Mouse (Mus musculus): ENCODE measurements around the gene Eif3m.

- no peak for TF ChIP-seq CTCF (IDR thresholded peaks at IDR 0.05; ENCODE audit: control insufficient read depth, insufficient read depth, insufficient read length)
- TF ChIP-seq MAX (IDR thresholded peaks at IDR 0.05), result no peak
- TF ChIP-seq USF1 (IDR thresholded peaks at IDR 0.05; ENCODE audit: low read depth), result no peak
- no peak for TF ChIP-seq MYOD1 (IDR thresholded peaks at IDR 0.05; ENCODE audit: control insufficient read depth, insufficient read length, low read depth)
- TF ChIP-seq CEBPB (IDR thresholded peaks at IDR 0.05; ENCODE audit: low read depth), result no peak
- no peak for TF ChIP-seq FOSL1 (IDR thresholded peaks at IDR 0.05; ENCODE audit: insufficient read depth, low read length, poor library complexity, severe bottlenecking)
- no peak for TF ChIP-seq MYOG (IDR thresholded peaks at IDR 0.05; ENCODE audit: control insufficient read depth, extremely low read depth, insufficient read length)
Observed at GRCm38 (mm10) chr2:105021836-105022235, 5.0 kb upstream of the Eif3m start.

Measured in C2C12 (cell line).